Mouse (Mus musculus): ENCODE data around the gene Gm17677. TPM values are rescaled to one million over a fixed set of nuclear protein-coding genes. Genes with fewer than 3 reads are reported as not detected.

Gm17677 gene
- not detected in 2 replicates for polyA plus RNA-seq (2015; fragmentation: Nextera tagmentation; extraction: Ambion mirVana)

DNA sequence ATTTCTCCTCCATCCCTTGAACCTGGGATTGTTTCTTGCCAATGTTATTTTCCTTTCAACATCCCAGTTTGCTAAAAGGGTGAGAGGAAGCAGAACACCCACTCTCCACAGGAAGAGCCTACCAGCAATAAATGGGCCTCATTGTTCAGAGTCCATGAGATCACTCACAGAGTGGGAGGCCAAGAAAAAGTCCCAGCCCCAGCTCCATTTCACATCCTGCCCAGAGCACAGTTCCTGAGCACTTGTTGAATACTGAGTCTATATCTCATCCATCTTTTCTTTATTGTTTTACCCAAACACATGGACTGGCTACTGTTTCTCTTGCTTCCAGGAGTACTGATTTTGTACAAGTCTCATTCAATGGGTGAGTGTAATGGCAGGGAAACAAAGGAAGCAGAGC lies at the start of gene Gm17677:
TSS of gene Gm17677 (plus strand) at position 301 of the 400 bp plus-strand sequence.
- no peak within 1 kb of the TSS for H3K27ac ChIP-seq (replicated peaks)
- no peak within 1 kb of the TSS for H3K9ac ChIP-seq (replicated peaks)
- no peaks in the 10 kb centered on the region for H3K4me1 ChIP-seq
- no peak for ATAC-seq (ENCODE audit: low FRiP score)
- 0 out of 2 replicates have a peak, but pooled peaks cover 3% of the 10 kb centered on the region for H3K9me3 ChIP-seq (replicated peaks)
- no peak within 1 kb of the TSS for H3K4me2 ChIP-seq
- H3K27me3 ChIP-seq (replicated peaks) = no peaks in the 10 kb centered on the region
- no peaks in the 10 kb centered on the region for H3K36me3 ChIP-seq
- no peak within 1 kb of the TSS for H3K4me3 ChIP-seq (replicated peaks)

DNA sequence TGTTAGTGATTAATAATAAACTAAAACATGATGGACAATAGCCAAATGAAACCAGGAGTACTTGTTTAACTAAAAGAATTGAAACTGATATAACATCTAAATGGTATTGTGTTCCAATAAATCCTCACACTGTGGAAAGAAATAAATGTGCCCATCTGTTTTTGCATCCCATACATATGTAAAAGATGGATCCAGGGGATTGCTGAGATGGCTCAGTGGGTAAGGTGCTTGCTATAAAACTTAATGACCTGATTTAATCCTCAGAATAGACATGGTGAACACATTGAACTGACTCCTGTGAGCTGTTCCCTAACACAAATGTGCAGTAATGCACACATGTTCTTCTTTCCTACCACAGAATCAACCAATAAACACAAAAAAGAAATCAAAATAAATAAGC lies 48.9 kb upstream of the Gm17677 start:
- Histone ChIP-seq H3K9ac (replicated peaks) (no peak overlapping the region), H3K27ac (replicated peaks) (no peak overlapping the region), H3K4me2 (no peak overlapping the region), H3K36me3 (no peaks in the 10 kb centered on the region), H3K9me3 (replicated peaks) (0 out of 2 replicates have a peak, but pooled peaks cover 3% of the 10 kb centered on the region), H3K27me3 (replicated peaks) (no peaks in the 10 kb centered on the region), H3K4me1 (no peaks in the 10 kb centered on the region), H3K4me3 (replicated peaks) (no peak overlapping the region)
- ATAC-seq (ENCODE audit: low FRiP score) = no peak

- no peak overlapping the region for H3K27ac ChIP-seq (replicated peaks)
- H3K4me1 ChIP-seq = no peaks in the 10 kb centered on the region
- no peak overlapping the region for H3K4me3 ChIP-seq (replicated peaks)
- no peak overlapping the region for H3K4me2 ChIP-seq
- no peak for ATAC-seq (ENCODE audit: low FRiP score)
- no peaks in the 10 kb centered on the region for H3K27me3 ChIP-seq (replicated peaks)
- no peak overlapping the region for H3K9ac ChIP-seq (replicated peaks)
- H3K9me3 ChIP-seq (replicated peaks) = no peaks in the 10 kb centered on the region
- H3K36me3 ChIP-seq = no peaks in the 10 kb centered on the region
Observed at GRCm38 (mm10) chr9:35707265-35707664, 33.6 kb upstream of the Gm17677 start.

DNA sequence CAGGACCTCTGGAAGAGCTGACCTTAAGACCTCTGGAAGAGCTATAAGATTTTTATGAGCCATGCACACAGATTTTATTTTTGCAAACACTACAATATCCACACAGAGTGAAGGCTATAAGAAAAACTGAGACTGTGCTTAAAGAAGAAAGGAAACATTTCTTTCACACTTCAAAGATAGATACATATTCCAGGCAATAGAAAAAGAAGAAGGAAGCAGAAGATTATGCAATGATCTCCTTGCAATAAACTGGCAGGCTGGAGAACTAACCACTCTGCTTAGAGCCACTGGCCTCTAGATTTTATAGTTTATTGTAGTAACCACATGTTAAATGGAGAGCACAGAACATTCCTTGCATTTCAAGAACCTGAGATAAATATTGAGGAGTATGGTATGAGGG lies 16.0 kb downstream of the Gm17677 start:
- Histone ChIP-seq H3K4me1 (no peaks in the 10 kb centered on the region), H3K9ac (replicated peaks) (no peak overlapping the region), H3K27me3 (replicated peaks) (no peaks in the 10 kb centered on the region), H3K36me3 (no peaks in the 10 kb centered on the region), H3K4me2 (no peak overlapping the region), H3K4me3 (replicated peaks) (no peak overlapping the region), H3K27ac (replicated peaks) (no peak overlapping the region), H3K9me3 (replicated peaks) (0 out of 2 replicates have a peak, but pooled peaks cover 2% of the 10 kb centered on the region)
- no peak for ATAC-seq (ENCODE audit: low FRiP score)

- H3K4me1 ChIP-seq = no peaks in the 10 kb centered on the region
- no peak for ATAC-seq (ENCODE audit: low FRiP score)
- H3K27ac ChIP-seq (replicated peaks) = no peak within 1 kb of the TSS
- H3K36me3 ChIP-seq = no peaks in the 10 kb centered on the region
- no peaks in the 10 kb centered on the region for H3K27me3 ChIP-seq (replicated peaks)
- H3K4me3 ChIP-seq (replicated peaks) = no peak within 1 kb of the TSS
- WGBS = 63% methylated on average over 3 of the region's 3 CpGs
- no peak within 1 kb of the TSS for H3K9ac ChIP-seq (replicated peaks)
- H3K9me3 ChIP-seq (replicated peaks) = no peaks in the 10 kb centered on the region; the same call in 1 of the 2 replicates
- no peak within 1 kb of the TSS for H3K4me2 ChIP-seq
Observed at GRCm38 (mm10) chr9:35778009-35778408, 37.2 kb downstream of the Gm17677 start, which contains the start of gene Gm17727. Gene Gm17727 (minus strand): TSS chr9:35778109.

- Histone ChIP-seq H3K9me3 (replicated peaks) (peaks cover 5% of the 10 kb centered on the region; the same call in 1 of the 2 replicates), H3K9ac (replicated peaks) (no peak within 1 kb of the TSS), H3K27ac (replicated peaks) (no peak within 1 kb of the TSS), H3K4me1 (no peaks in the 10 kb centered on the region), H3K27me3 (replicated peaks) (no peaks in the 10 kb centered on the region), H3K4me2 (no peak within 1 kb of the TSS), H3K4me3 (replicated peaks) (no peak within 1 kb of the TSS), H3K36me3 (no peaks in the 10 kb centered on the region)
- 92% methylated on average over 3 of the region's 3 CpGs for WGBS
- no peak for ATAC-seq (ENCODE audit: low FRiP score)
Observed at GRCm38 (mm10) chr9:35790001-35790400, 49.2 kb downstream of the Gm17677 start, which contains the start of the genes Gm27235 and D730048I06Rik. Gene Gm27235 (minus strand): TSS chr9:35790101. Gene D730048I06Rik (minus strand): TSS chr9:35790112.

Other genes starting within 250 kb of the Gm17677 start
- gene Gm1113, start 222.8 kb upstream of the Gm17677 start, polyA plus RNA-seq (2015; fragmentation: Nextera tagmentation; extraction: Ambion mirVana) = not detected in 2 replicates
- 25.6 and 30.2 TPM in 2 replicates for gene Ddx25, start 182.5 kb upstream of the Gm17677 start, polyA plus RNA-seq (2015; fragmentation: Nextera tagmentation; extraction: Ambion mirVana)
- 15.5 and 16.9 TPM in 2 replicates for gene Pus3, start 182.5 kb upstream of the Gm17677 start, polyA plus RNA-seq (2015; fragmentation: Nextera tagmentation; extraction: Ambion mirVana)
- gene Pate2, start 170.8 kb upstream of the Gm17677 start, polyA plus RNA-seq (2015; fragmentation: Nextera tagmentation; extraction: Ambion mirVana) = 0.89 and 0.97 TPM in 2 replicates
- gene Hyls1, start 170.7 kb upstream of the Gm17677 start, polyA plus RNA-seq (2015; fragmentation: Nextera tagmentation; extraction: Ambion mirVana) = 15.0 and 15.7 TPM in 2 replicates
- gene Pate4, start 129.1 kb upstream of the Gm17677 start, polyA plus RNA-seq (2015; fragmentation: Nextera tagmentation; extraction: Ambion mirVana) = not detected in 2 replicates
- not detected in 2 replicates for gene Pate3, start 92.8 kb upstream of the Gm17677 start, polyA plus RNA-seq (2015; fragmentation: Nextera tagmentation; extraction: Ambion mirVana)
- gene Pate1, start 53.7 kb upstream of the Gm17677 start, polyA plus RNA-seq (2015; fragmentation: Nextera tagmentation; extraction: Ambion mirVana) = not detected in 2 replicates
- gene Gm17727, start 37.1 kb downstream of the Gm17677 start, polyA plus RNA-seq (2015; fragmentation: Nextera tagmentation; extraction: Ambion mirVana) = not detected in 2 replicates
- not detected in 2 replicates for gene Gm27235, start 49.1 kb downstream of the Gm17677 start, polyA plus RNA-seq (2015; fragmentation: Nextera tagmentation; extraction: Ambion mirVana)
- not detected in 2 replicates for gene D730048I06Rik, start 49.1 kb downstream of the Gm17677 start, polyA plus RNA-seq (2015; fragmentation: Nextera tagmentation; extraction: Ambion mirVana)
- gene 9230110F15Rik, start 103.1 kb downstream of the Gm17677 start, polyA plus RNA-seq (2015; fragmentation: Nextera tagmentation; extraction: Ambion mirVana) = not detected in 2 replicates
- not detected in 2 replicates for gene 9230113P08Rik, start 167.4 kb downstream of the Gm17677 start, polyA plus RNA-seq (2015; fragmentation: Nextera tagmentation; extraction: Ambion mirVana)